Mouse (Mus musculus) cortical plate, adult 2 months (tissue): ENCODE data around the gene Zbtb43.

Experiments
- CTCF ChIP-seq: fragments of 200-500 bp; IDR thresholded peaks from 2 replicates; pipeline ENCODE4 v1.5.1; 2011; ENCODE audit warnings: mild to moderate bottlenecking, control low read depth, low read length; ENCODE audit not compliant: insufficient read depth; ENCODE audit errors: extremely low read depth
- POLR2A ChIP-seq: fragments of 200-500 bp; IDR thresholded peaks from 2 replicates; pipeline ENCODE4 v1.6.1; 2011; ENCODE audit warnings: mild to moderate bottlenecking, low read length, control low read depth; ENCODE audit not compliant: insufficient read depth; ENCODE audit errors: extremely low read depth

DNA sequence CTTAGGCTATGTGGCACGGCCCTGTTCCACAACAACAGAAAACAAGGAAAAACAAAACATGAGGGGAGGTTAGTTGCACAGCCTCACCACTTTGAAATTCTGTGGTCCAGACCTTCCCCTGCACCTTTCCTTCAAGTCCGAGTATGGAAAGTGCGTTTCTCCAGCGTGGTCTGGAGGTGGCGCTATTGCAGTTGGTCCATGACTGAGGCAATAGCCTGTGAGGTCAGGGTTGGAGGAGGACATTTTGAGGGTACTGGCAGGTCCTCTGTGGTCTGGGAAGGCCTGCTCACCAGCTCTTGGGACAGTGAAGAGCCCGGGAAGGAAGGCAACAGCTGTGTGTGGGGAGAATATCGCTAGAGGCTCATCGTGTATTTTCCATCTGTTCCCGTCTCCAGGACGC, 21.2 kb upstream of the Zbtb43 start:
- TF ChIP-seq POLR2A = no peak
- peak; percentile 70 for TF ChIP-seq CTCF
